Mouse (Mus musculus) heart, embryonic 13.5 days (tissue): Measurements from ENCODE around the gene Scn4a. TPM values are rescaled to one million over a fixed set of nuclear protein-coding genes. Genes with fewer than 3 reads are reported as not detected.

Experiments used
- ATAC-seq: fragments of 200-750 bp; cut with Nextera tagmentation; 2 replicates; pipeline ENCODE4 v1.8.0; 2017; ENCODE audit warnings: moderate TSS enrichment; ENCODE audit not compliant: insufficient number of reproducible peaks, low FRiP score, low TSS enrichment; ENCODE audit errors: extremely low read depth
- H3K27ac ChIP-seq: fragments of 300-500 bp; sonication (generic); replicated peaks from 2 replicates; pipeline ENCODE4 v1.5.1; 2015; ENCODE audit warnings: moderate library complexity, mild to moderate bottlenecking, inconsistent platforms
- H3K27me3 ChIP-seq: fragments of 300-500 bp; sonication (generic); replicated peaks from 2 replicates; pipeline ENCODE4 v1.6.1; 2015; ENCODE audit warnings: mild to moderate bottlenecking, inconsistent platforms
- H3K36me3 ChIP-seq: fragments of 300-500 bp; sonication (generic); 2 replicates; pipeline ENCODE4 v1.6.1; 2015; ENCODE audit warnings: mild to moderate bottlenecking, inconsistent platforms
- H3K4me1 ChIP-seq: fragments of 300-500 bp; sonication (generic); 2 replicates; pipeline ENCODE4 v1.6.1; 2015; ENCODE audit warnings: inconsistent platforms
- H3K4me2 ChIP-seq: fragments of 300-500 bp; sonication (generic); 2 replicates; pipeline ENCODE4 v1.6.1; 2015; ENCODE audit warnings: inconsistent platforms, mild to moderate bottlenecking, moderate library complexity
- H3K4me3 ChIP-seq: fragments of 300-500 bp; sonication (generic); 2 replicates; pipeline ENCODE4 v1.5.1; 2015; ENCODE audit warnings: moderate library complexity, mild to moderate bottlenecking, inconsistent platforms
- H3K9ac ChIP-seq: fragments of 300-500 bp; sonication (generic); 2 replicates; pipeline ENCODE4 v1.6.1; 2015; ENCODE audit warnings: inconsistent platforms, mild to moderate bottlenecking, moderate library complexity
- H3K9me3 ChIP-seq: fragments of 300-500 bp; sonication (generic); 2 replicates; pipeline ENCODE4 v1.6.1; 2016; ENCODE audit warnings: inconsistent platforms
- WGBS: fragments of 180-500 bp; shearing (Covaris S2); methylation state at CpG from one replicate; pipeline ENCODE4 v1.1.7; 2015; ENCODE audit warnings: mixed read lengths; 5-methylcytosine and 5-hydroxymethylcytosine counted together
- polyA plus RNA-seq: library from polyadenylated mRNA; unstranded; fragments of >200 nt; fragmentation: Nextera tagmentation; extraction: Ambion mirVana; gene quantifications from 2 replicates; pipeline ENCODE4 v1.2.1, GENCODE M21; 2015

Scn4a gene
- polyA plus RNA-seq, 1 experiment from 2014 or later = 0.08 TPM

DNA sequence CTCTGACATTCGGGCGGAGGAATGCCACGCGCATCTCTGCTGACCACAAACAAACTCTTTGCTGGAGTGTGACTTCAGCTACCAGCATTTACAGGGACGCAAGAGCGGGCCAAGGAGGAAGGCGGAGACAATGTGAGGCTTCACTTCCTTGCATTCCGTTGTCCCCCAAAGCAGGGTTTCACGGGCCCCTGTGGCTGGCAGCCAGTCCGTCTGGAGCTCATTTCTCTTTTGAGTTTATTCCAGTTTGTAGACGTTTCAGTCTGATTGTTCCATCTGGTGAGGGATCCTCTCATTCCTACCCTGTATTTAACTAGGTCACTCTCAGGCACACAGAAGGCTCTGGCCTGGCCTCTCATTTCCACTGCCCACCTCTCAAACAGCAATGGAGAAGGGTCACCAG lies 66.1 kb downstream of the Scn4a start:
- ATAC-seq = no peak

DNA sequence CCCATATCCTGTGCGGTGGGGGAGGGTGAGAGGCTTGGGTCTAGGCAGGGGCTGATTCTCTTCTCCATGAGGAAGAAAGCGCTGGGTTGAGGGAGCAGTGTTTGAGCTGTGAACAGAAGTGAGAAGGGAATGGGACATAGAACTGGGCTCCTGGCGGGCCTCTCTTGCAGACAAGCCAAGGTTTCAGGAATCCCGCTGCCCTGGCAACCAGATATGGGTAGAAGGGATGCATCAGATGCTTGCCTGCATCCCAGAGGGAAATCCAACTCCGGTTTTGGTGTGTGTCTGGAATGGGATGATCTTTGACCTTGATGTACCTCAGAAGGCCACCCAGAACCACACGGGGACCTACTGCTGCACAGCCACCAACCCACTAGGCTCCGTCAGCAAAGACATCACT lies 66.9 kb downstream of the Scn4a start:
- H3K27ac ChIP-seq = no peak overlapping the region
- no peak overlapping the region for H3K4me2 ChIP-seq
- no peaks in the 10 kb centered on the region for H3K9me3 ChIP-seq
- 72% methylated on average over 7 of the region's 7 CpGs for WGBS
- H3K4me3 ChIP-seq = no peak overlapping the region
- no peak overlapping the region for H3K9ac ChIP-seq
- peaks cover 8% of the 10 kb centered on the region; the same call in 1 of the 2 replicates for H3K27me3 ChIP-seq
- H3K36me3 ChIP-seq = no peaks in the 10 kb centered on the region
- H3K4me1 ChIP-seq = peaks cover 9% of the 10 kb centered on the region
- ATAC-seq = no peak

More for the DNA sequence above, 66.1 kb downstream of the Scn4a start:
- H3K36me3 ChIP-seq = no peaks in the 10 kb centered on the region
- WGBS = 72% methylated on average over 11 of the region's 11 CpGs
- H3K4me1 ChIP-seq = peaks cover 9% of the 10 kb centered on the region
- H3K27me3 ChIP-seq = peaks cover 8% of the 10 kb centered on the region; the same call in 1 of the 2 replicates
- no peak overlapping the region for H3K9ac ChIP-seq
- no peak overlapping the region for H3K4me3 ChIP-seq
- H3K9me3 ChIP-seq = no peaks in the 10 kb centered on the region
- no peak overlapping the region for H3K4me2 ChIP-seq
- no peak overlapping the region for H3K27ac ChIP-seq

DNA sequence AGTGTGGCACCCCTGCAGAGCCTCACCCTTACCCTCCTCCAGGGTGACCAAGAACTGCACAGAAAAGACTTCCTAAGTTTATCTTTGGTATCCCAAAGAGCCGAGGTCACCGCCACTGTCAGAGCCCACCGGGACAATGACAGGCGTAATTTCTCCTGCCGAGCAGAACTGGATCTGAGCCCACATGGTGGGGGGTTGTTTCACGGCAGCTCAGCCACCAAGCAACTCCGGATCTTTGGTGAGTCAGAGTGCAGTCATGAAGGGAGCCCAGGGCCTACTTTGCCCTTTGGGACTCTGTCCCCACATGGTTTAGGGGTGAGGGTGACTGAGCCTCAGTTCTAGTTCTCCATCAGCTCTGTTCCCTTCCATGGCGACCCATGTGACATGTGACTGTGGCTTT lies 69.0 kb downstream of the Scn4a start:
- H3K36me3 ChIP-seq = no peaks in the 10 kb centered on the region
- peaks cover 8% of the 10 kb centered on the region; the same call in 1 of the 2 replicates for H3K27me3 ChIP-seq
- ATAC-seq = no peak
- no peak overlapping the region for H3K4me2 ChIP-seq
- H3K4me3 ChIP-seq = no peak overlapping the region
- WGBS = 57% methylated on average over 8 of the region's 8 CpGs
- no peaks in the 10 kb centered on the region for H3K9me3 ChIP-seq
- H3K4me1 ChIP-seq = peaks cover 3% of the 10 kb centered on the region; the same call in 1 of the 2 replicates
- H3K27ac ChIP-seq = no peak overlapping the region
- H3K9ac ChIP-seq = no peak overlapping the region

DNA sequence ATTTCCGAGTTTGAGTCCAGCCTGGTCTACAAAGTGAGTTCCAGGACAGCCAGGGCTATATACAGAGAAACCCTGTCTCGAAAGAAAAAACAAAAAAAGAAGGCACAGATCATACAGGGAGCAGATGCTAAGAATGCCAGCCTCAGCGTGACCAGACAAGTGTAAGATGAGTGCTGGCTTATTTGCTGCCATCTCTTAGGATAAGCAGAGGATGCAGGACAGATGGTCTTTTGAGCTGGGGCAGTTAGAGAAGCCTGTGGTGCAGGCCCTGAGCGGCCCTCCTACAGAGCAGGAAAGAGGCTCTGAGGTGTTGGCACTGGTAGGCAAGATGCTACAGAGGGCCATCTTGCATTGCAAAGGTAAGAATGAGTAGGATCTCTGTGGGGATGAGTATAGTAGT lies 69.7 kb downstream of the Scn4a start:
- Histone ChIP-seq H3K27me3 (peaks cover 8% of the 10 kb centered on the region; the same call in 1 of the 2 replicates), H3K36me3 (no peaks in the 10 kb centered on the region), H3K4me2 (no peak overlapping the region), H3K4me1 (peaks cover 3% of the 10 kb centered on the region; the same call in 1 of the 2 replicates), H3K9me3 (no peaks in the 10 kb centered on the region), H3K9ac (no peak overlapping the region), H3K4me3 (no peak overlapping the region), H3K27ac (no peak overlapping the region)
- ATAC-seq = no peak
- 74% methylated on average over 4 of the region's 4 CpGs for WGBS

DNA sequence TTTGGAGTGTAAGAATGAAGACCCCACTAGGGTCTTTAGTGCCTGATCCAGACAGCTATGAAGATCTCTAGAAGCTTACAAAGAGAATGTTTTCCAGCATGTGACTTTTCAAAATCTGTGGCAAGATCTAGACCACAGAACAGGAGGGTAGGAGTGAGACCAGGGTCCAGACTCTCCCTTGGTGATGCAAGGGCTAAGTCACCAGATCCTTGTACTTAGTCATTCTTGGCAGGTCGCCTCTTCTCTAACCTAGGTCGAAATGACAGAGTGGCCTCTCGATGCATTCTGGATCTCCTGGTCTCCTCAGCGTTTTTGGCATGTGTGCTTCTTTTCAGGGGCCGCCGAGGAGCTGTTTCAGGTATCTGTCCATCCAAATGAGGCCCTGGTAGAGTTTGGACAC lies 70.6 kb downstream of the Scn4a start:
- H3K27ac ChIP-seq = no peak overlapping the region
- no peaks in the 10 kb centered on the region for H3K36me3 ChIP-seq
- ATAC-seq = no peak
- WGBS = 70% methylated on average over 6 of the region's 6 CpGs
- peaks cover 8% of the 10 kb centered on the region for H3K27me3 ChIP-seq
- H3K4me1 ChIP-seq = peaks cover 3% of the 10 kb centered on the region; the same call in 1 of the 2 replicates
- H3K4me2 ChIP-seq = no peak overlapping the region
- H3K9me3 ChIP-seq = no peaks in the 10 kb centered on the region
- no peak overlapping the region for H3K4me3 ChIP-seq
- H3K9ac ChIP-seq = no peak overlapping the region

DNA sequence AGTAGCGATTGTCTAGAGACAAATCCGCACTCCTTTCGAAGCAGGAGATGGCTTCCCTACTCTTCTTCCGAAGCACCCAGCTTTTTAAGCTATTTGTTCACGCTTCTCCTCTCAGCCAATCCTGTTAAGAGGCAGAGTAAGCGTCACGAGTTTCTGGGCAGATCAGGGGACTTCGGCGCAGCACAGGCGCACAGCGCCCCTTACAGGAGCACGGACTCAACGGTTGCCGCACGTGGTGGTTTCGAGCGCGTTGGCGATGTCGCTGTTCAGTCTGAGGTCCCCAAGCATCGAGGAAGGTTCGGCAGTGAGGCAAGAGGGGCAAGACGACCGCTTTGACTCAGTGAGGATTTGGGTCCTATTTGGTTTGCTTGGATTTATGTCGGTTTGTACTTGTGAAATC lies 76.6 kb downstream of the Scn4a start, which contains the start of gene Tcam1:
Gene Tcam1, plus strand, starts transcription at position 219 of the 400 bp plus-strand sequence.
- no peak within 1 kb of the TSS for H3K9ac ChIP-seq
- peak within 1 kb of the TSS; percentile 59 for H3K4me2 ChIP-seq
- H3K9me3 ChIP-seq = no peaks in the 10 kb centered on the region
- H3K27ac ChIP-seq = no peak within 1 kb of the TSS
- no peaks in the 10 kb centered on the region for H3K36me3 ChIP-seq
- H3K4me1 ChIP-seq = peaks cover 27% of the 10 kb centered on the region
- H3K27me3 ChIP-seq = no peaks in the 10 kb centered on the region; the same call in 1 of the 2 replicates
- ATAC-seq = no peak
- 6% methylated on average over 25 of the region's 25 CpGs for WGBS
- peak within 1 kb of the TSS; percentile 24 for H3K4me3 ChIP-seq

DNA sequence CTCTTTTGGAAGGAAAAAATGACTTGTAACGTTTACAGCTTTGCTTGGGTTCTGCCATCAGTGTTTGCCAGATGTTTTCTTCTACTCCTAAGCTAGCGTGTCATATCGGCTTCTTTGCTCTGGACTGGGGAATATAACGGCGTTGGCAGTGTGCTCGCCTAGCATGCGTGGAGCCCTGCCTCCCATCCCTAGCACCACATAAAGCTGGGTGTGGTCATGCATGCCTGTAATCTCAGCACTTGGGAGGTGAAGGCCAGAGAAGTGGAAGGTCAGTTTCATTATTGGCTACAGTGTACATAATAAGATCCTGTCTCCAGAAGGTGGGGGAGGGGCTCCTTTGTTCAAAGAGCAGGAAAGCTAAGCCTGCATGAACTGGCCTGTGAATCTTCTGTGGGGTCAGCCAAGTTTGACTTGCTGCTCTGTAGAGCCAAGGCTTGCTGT lies 78.1 kb downstream of the Scn4a start:
- H3K36me3 ChIP-seq = no peaks in the 10 kb centered on the region
- ATAC-seq = no peak
- no peak overlapping the region for H3K4me3 ChIP-seq
- H3K4me2 ChIP-seq = no peak overlapping the region
- WGBS = 76% methylated on average over 7 of the region's 7 CpGs
- H3K9ac ChIP-seq = 0 out of 2 replicates have a peak overlapping the region, but pooled peaks have one; percentile 37
- peaks cover 42% of the 10 kb centered on the region for H3K4me1 ChIP-seq
- H3K27me3 ChIP-seq = no peaks in the 10 kb centered on the region; the same call in 1 of the 2 replicates
- no peaks in the 10 kb centered on the region for H3K9me3 ChIP-seq
- H3K27ac ChIP-seq = no peak overlapping the region

DNA sequence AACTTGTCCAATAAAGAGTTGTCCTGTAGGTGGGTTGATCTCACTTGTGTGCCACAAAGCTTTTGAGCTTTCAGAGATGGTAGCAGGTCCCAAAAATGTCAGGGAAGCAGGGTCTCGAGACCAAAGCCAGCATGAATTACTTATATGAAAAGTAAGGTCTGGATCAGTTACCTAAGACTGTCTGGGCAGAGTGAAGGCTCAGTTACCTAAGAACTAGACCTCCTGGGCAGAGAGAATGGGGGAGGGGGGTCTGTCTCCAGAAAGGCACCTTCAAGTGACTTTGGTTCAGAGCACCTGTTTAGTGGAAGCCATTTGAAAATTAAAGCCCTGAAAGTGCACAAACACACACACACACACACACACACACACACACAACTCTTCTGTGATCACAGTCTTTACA lies 78.7 kb downstream of the Scn4a start:
- H3K9ac ChIP-seq = no peak overlapping the region
- no peaks in the 10 kb centered on the region for H3K9me3 ChIP-seq
- no peak overlapping the region for H3K4me3 ChIP-seq
- H3K4me1 ChIP-seq = peaks cover 45% of the 10 kb centered on the region
- no peak overlapping the region for H3K4me2 ChIP-seq
- ATAC-seq = no peak
- no peak overlapping the region for H3K27ac ChIP-seq
- no peaks in the 10 kb centered on the region; the same call in 1 of the 2 replicates for H3K27me3 ChIP-seq
- WGBS = 78% methylated on average over 1 of the region's 1 CpGs
- H3K36me3 ChIP-seq = no peaks in the 10 kb centered on the region

DNA sequence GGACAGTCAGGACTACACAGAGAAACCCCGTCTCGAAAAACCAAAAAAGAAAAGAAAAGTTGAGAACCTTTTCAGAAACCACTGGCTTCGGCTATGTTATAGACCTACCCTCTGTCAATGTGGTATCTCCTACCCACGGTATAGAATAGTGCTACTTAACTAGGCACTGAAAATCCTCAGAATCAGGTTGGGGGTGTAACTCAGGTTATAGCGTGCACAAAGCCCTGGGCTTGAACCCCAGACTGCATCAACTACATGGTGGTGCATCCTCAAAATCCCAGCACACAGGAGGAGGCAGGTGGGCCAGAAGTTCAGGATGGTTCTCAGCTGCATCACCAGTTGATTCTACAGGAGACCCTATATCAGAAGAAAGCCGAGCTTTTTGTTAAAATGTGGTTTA lies 79.3 kb downstream of the Scn4a start:
- Histone ChIP-seq H3K4me3 (peak overlapping the region; percentile 87; the same call in 1 of the 2 replicates), H3K27ac (no peak overlapping the region), H3K4me1 (peaks cover 51% of the 10 kb centered on the region), H3K27me3 (no peaks in the 10 kb centered on the region; the same call in 1 of the 2 replicates), H3K36me3 (no peaks in the 10 kb centered on the region), H3K9ac (peak overlapping the region; percentile 87; the same call in 1 of the 2 replicates), H3K9me3 (no peaks in the 10 kb centered on the region), H3K4me2 (peak overlapping the region; percentile 79)
- 92% methylated on average over 6 of the region's 6 CpGs for WGBS
- ATAC-seq = no peak

DNA sequence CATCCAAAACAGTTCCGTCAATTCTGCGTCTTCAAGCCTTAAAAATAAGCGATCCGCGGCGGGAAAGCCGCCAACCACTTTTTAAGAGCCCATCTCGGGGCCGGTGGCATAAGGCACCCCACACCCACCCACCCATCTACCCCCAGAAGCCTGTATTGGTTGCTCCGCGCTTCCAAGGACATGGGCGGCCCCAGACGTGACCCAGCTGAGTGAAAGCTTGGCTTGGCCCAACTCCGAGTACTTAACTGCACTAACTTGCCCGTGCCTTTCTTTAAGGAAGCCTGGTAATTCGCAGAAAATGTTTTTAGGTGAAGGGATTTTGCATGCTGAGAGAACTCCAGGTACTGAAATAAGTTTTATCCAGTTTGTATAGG lies 79.8 kb downstream of the Scn4a start:
- Histone ChIP-seq H3K4me2 (peak overlapping the region; percentile 79), H3K4me1 (peaks cover 56% of the 10 kb centered on the region), H3K4me3 (peak overlapping the region; percentile 87), H3K9me3 (no peaks in the 10 kb centered on the region), H3K9ac (peak overlapping the region; percentile 87), H3K36me3 (no peaks in the 10 kb centered on the region), H3K27ac (peak overlapping the region; percentile 82), H3K27me3 (no peaks in the 10 kb centered on the region; the same call in 1 of the 2 replicates)
- WGBS = 13% methylated on average over 16 of the region's 16 CpGs
- no peak for ATAC-seq

DNA sequence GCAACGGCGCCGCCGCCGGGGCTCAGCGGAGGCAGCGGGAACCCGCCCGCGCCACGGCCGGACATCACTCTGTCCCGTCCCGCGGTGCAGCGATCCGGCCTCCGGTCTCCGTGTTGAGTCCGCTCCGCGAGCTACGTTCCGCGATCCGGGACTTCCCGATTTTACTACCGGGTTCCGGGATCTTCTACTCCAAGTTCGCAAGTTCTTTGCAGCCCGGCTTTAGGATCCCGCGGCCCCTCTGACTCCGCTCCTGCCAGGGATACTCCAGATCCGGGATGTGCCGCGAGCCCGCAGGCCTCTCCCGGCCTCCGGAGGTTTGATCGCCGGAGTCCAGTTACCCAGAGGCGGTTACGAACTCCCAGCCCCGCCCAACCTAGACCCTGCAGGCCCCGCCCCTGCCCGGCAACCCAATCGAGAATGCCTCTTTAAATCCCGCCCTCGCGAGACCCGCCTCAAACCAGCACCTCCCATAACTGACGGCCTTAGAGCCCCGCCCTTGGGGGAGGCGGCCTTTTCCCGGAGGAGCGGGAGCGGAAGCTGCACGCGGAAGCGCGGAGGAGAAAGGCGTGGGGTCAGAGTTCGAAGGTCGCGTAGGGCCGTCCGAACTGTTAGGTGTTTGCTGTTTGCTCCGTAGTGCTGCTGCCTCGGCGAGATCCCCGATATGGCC lies 80.3 kb downstream of the Scn4a start, which contains the start of gene Smarcd2:
Gene Smarcd2, minus strand, starts transcription at position 329 of the 667 bp plus-strand sequence.
- peak within 1 kb of the TSS; percentile 79 for H3K4me2 ChIP-seq
- H3K9ac ChIP-seq = peak within 1 kb of the TSS; percentile 98
- peak within 1 kb of the TSS; percentile 87 for H3K4me3 ChIP-seq
- peak within 1 kb of the TSS; percentile 92 for H3K27ac ChIP-seq
- peak; percentile 97 for ATAC-seq
- WGBS = under 1% methylated on average over 72 of the region's 72 CpGs
- peaks cover 2% of the 10 kb centered on the region for H3K36me3 ChIP-seq
- peaks cover 61% of the 10 kb centered on the region for H3K4me1 ChIP-seq
- H3K9me3 ChIP-seq = no peaks in the 10 kb centered on the region
- H3K27me3 ChIP-seq = no peaks in the 10 kb centered on the region; the same call in 1 of the 2 replicates
